Mouse (Mus musculus): ENCODE measurements around the gene Taf5.

Taf5 gene

GRCm38 (mm10) chr19:47067924-47068611 is 522 bp downstream of the Taf5 start:
- DNase-seq, result peak; percentile 73

DNA sequence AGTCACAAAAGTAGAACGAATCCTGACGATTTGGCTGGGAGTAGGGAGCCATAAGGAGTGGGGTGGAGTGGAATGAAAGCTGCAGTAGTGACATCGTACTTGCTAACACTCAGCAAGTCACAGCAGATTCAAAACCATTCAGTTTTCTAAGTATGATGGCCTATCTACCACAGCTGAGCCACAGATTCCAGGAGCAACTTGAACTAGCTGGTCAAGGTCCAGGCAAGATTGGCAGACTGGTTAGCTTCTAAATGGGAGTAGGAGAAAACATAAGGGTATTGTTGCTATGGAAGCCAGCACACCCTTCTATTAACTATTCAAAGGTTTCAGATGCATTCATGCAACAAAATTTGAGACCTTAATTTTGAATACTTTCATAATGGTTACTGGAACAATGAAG is 20.7 kb downstream of the Taf5 start:
- no peak for DNase-seq

DNA sequence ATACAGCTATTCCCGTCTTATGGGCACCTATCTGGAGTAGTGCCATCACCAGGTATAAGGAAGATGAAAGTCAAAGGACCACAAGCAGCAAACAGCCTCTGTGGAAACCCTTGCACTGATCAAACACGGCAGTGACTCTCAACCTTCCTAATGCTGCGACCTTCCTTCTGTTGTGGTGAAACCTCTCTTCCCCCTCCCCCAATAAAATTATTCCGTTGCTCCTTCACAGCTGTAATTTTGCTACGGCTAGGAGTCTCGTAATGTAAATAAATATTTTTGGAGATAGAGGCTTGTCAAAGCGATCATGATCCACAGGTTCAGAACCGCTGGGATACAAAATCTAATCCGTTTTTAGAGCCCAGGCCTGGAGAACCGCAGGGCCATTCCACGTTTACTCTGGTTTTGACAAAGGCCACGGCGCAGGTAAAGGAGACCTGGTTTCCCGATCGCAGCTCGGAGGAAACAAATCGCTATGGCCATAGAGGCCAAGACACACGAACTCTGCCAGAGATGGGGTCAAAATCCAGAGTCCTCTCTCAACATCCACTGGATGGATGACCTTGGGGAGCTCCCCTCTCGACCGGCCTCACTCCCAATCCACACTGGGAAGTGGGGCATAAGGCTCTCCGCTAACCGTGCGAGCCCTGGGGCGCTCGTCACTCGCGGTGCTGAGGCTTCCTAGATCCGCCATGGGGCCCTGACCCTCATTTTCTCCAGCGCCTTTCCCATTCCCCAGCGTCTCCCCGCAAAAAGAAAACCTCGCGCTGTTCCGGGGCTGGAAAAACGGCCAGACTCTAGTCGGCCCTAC is 22.4 kb downstream of the Taf5 start:
- no peak for DNase-seq

GRCm38 (mm10) chr19:47090550-47091156 is 23.1 kb downstream of the Taf5 start, which contains the start of the genes Usmg5 and Pdcd11:
Gene Usmg5 (minus strand): TSS chr19:47090647.
Gene Pdcd11 (plus strand): TSS chr19:47090768.
- peak; percentile 94 for DNase-seq

DNA sequence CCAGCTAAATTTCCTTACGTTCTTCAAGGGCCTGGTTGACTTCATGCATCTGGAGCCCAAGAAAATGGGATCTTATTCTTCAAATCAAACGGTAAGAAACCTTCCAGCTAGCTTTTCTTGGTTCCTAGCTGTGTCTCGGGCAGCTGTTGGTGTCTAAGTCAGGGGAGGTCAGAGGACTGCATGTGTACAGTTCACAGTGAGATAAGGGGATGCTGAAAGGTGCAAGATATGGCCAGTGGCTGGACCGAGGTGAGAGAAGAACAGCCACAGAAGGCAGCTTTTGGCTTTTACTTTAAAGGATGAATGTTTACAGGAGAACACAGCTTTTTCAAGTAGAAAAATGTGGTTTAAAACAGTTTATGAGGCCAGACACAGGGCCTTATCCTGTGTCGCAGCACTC is 33.5 kb downstream of the Taf5 start:
- no peak for DNase-seq

DNA sequence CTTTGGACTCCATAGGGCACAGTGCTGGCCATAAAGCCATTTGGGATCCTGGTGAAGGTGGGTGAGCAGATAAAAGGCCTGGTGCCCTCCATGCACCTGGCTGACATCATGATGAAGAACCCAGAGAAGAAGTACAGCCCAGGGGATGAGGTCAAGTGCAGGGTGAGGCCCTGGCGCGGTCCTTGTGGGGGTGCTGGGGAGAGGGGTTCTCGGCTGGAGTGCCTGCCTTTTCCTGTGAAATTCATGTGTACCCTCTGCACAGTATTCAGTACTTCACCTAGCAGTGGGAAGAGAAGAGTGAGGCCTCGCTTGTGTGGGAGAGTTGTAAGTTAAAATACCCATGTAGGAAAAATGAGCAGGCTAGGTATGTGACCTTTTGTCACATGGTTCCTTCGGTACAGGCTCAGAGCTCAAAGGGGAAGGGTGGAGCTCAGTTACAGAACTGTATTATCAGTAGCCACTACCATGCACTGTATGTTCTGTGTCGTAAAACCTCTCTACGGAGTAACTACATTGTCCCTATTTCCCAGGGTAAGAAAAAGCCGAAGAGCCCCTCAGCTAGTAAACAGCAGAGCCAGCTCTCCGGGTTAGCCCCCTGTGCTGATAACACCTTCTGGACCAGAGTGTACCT is 37.2 kb downstream of the Taf5 start:
- DNase-seq, result no peak

GRCm38 (mm10) chr19:47118634-47119033 is 51.1 kb downstream of the Taf5 start:
- no peak for DNase-seq

GRCm38 (mm10) chr19:47121054-47121453 is 53.5 kb downstream of the Taf5 start:
- DNase-seq, result no peak

GRCm38 (mm10) chr19:47122802-47123201 is 55.3 kb downstream of the Taf5 start:
- peak; percentile 60 for DNase-seq

GRCm38 (mm10) chr19:47128164-47128563 is 60.6 kb downstream of the Taf5 start:
- DNase-seq, result no peak

GRCm38 (mm10) chr19:47128835-47129234 is 61.3 kb downstream of the Taf5 start:
- no peak for DNase-seq

GRCm38 (mm10) chr19:47130551-47131125 is 63.1 kb downstream of the Taf5 start:
- no peak for DNase-seq
